Mouse (Mus musculus): ENCODE measurements around the gene Ifitm6.
"Not testable (repeated sequence)": the region's sequence is repeated elsewhere in the genome, so short reads cannot be mapped to it uniquely, and the experiment has no call there.

The Ifitm6 gene

DNA sequence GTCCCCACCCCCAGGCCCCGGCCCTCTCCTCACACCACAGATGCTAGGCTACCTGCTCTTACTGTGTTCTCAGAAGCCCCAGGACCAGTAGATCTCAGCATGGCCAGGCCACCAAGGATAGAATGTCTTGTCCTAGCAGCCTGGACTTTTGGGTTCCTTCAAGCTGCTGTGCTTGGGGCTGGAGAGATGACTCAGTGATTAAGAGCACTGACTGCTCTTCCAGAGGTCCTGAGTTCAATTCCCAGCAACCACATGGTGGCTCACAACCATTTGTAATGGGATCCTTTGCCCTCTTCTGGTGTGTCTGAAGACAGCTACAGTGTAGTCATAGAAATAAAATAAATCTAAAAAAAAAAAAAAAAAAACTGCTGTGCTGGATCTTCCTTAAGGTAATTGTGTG is at the start of gene Ifitm6:
Gene Ifitm6, minus strand, starts transcription at position 101 of the 400 bp plus-strand sequence.
- not testable (repeated sequence) for DNase-seq (ENCODE audit: low spot score in 2 of 2)

DNA sequence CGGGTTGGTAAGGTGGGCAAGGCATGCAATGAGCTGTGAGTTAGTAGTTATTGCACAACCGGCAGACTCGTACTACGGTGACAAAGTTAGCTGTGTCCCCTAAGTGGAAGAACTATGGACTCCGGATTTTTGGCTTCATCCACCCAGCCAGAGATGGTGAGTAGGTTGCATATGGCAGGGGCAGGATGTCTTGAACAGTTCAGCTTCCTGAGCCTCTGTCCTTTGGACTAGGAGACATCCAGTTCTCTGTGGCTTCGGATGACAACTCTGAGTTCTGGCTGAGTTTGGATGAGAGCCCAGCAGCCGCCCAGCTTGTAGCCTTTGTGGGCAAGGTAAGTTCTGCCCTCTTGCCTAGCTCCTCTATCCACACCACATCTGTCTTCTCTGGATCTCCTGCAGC is 46.9 kb upstream of the Ifitm6 start:
- no peak for DNase-seq (ENCODE audit: low spot score in 2 of 2)

DNA sequence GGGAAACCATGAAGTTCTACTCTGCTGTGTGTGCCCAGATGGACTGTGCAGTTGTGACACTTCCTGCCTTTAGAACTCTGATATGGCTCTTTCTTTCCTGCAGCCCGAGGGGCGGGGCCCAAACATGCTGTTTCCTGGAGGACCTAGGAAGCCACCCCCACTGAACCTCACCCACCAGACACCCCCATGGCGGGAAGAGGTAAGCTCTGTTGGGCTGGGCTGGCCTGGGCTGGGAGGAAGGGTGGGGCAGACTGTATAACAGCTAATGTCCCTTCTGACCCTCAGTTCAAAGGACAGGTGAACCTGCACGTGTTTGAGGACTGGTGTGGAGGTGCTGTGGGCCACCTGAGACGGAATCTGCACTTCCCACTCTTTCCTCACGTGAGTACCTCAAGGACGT is 46.5 kb upstream of the Ifitm6 start:
- DNase-seq (ENCODE audit: low spot score in 2 of 2), result no peak

DNA sequence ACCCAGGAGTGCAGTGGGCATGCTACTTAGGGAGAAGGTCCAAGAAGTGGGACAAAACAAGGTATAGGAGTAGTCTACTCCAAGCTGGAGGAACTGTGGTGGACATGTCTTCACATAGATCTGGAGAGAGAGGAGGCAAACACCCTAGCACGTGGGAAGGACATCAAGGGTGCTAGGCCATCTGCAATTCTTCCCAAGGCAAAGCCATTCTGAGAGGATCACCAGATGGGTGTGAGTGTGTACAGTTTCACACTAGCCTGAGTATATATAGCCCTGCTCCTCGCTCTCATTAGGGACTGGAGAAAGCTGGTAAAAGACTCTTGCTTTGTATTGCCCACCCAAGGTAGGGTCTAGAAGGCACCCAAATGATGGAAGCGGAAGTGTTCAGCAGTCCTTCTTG is 45.6 kb upstream of the Ifitm6 start:
- DNase-seq (ENCODE audit: low spot score in 2 of 2), result no peak

DNA sequence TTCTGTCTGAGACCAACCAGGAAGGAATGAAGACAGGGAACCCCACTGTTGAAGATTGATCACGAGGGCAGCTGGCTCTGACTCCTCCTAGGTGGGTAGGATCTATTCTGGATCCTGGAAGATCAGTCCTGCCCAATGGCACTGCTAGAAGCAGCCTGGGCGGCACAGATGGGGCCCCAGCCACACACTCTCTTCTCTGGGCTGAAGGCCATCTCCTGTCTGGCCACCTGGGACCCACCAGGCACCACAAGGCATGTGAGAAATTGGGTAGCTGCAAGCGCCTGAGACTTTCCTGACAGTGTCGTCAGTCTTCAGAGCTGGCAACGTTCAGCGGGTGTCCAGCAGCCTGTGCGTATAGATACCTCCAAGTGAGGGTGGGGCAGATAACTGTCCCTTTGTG is 44.8 kb upstream of the Ifitm6 start:
- DNase-seq (ENCODE audit: low spot score in 2 of 2), result no peak

DNA sequence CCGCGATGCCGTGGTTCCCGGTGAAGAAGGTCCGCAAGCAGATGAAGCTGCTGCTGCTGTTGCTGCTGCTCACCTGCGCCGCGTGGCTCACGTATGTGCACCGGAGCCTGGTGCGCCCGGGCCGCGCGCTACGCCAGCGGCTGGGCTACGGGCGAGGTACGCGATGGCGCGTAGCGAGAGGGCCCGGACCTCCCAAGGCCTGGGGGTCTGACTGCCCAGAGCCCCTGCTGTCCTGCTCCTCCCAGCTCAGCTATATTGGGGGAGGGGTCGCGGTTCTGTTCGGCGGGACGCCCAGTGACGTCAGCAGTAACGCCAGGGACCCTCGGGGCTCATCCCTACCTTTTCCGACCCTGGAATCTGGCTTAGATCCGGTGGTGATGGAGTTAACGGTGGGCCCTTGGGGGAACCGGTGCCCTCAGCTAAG is 43.6 kb upstream of the Ifitm6 start:
- DNase-seq (ENCODE audit: low spot score in 2 of 2), result no peak

DNA sequence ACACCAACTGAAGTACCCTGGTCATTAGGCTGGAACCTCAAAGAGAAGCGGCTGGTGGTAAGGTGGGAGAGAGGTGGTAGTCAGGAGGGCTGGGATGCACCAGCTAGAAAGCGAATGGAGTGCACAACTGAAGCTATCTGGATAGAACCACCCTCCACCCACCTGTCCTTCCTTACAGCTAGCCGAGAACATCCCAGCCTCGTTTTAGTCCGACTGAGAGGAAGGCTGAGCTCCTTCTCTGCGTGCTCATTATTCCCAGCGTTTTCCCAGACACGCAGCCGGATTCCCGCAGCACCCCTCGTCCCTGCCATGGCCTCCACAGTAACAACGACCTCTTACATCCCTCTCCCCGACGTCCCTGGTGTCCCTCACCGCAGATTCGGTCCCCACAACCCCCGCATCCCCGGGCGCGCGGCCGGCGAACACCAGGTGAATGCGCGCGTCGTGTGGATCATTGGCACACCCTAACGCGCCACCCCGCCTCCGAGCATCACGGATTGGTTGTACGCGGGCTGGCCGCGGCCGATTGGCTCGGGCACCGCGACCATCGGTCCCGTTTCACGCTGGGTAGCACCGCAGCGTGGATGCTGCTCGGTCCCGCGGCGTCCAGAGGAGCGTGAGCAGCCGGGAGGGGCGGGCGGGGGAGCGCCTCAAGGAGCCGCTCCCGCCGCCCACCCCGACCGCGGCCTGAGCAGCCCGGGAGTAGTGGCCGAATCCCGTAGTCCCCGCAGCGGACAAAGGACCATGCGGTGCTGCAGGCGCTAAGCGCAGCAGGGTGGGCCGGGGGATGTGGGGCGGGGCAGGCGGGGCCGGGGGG is 42.9 kb upstream of the Ifitm6 start, which contains the start of gene B4galnt4:
Gene B4galnt4, plus strand, starts transcription at position 679 of the 817 bp plus-strand sequence.
- peak; percentile 93 to 95 for DNase-seq (ENCODE audit: low spot score in 2 of 2)

DNA sequence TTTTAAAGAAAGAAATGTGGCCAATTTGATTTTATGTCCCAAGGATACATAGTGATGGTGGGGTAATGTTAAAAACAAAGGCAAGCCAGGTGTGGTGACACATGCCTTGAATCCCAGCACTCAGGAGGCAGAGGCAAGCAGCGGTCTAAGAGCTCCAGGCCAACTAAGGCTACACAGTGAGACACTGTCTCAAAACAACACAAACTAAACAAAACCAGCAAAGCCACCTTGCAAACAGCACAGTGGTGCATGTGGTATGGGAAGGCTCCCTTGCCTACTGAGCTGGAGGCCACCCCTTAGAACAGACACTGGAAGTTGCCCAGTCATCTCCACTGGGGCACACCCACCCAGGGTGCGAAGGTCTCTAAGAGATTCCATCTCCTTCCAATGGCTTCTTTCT is 42.2 kb upstream of the Ifitm6 start:
- no peak for DNase-seq (ENCODE audit: low spot score in 2 of 2)

DNA sequence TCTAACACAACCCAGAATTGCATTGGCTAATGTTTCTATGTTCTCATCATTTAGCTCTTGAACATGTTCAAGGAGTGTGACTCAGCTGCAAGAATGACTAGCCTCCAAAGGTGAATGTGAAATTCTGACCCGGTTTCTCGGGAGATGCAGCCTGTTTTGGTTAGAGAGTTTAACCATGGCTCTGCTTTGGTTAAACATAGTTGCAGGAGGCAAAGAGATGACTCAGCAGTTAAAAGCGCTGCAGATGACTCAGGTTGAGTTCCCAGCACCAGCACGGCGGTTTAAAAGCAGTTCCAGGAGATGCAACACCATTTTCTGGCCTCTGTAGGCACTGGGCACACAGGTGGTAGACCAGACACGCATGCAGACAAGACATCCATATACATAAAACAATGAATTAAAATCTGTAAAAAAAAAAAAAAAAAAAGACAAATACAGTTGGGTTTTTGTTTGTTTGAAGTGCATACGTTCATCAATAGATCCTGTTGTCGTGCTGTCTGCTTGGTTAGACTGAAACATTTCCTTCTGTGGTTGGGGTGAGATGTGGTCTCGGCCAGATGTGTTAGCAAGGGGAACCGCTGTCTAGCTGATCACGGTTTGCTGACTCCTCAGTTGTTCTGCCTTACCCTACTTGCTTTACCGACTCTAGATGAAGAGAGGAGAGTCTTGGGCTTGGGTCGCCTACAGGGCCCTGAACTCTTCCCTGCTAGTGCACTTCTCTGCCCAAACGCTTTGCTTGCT is 41.0 kb upstream of the Ifitm6 start:
- no peak for DNase-seq (ENCODE audit: low spot score in 2 of 2)

DNA sequence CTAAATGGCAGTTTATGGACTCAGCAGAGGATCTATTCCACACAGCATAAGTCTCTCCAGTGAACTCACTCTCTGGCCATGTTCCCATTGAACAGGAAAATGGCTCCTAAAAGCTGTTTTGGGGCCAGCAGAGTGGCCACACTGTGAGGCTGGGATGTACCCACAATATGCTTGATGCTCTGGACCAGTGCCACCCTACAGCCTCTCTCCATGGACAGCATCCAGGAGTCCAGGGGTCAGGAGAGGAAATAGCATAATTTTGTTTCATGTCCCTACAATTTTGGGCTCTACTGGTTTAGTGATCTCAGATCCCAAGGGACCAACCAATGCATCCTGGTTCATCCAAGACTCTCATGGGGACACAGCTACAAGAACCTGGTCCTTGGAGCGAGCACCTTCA is 39.8 kb upstream of the Ifitm6 start:
- no peak for DNase-seq (ENCODE audit: low spot score in 2 of 2)

DNA sequence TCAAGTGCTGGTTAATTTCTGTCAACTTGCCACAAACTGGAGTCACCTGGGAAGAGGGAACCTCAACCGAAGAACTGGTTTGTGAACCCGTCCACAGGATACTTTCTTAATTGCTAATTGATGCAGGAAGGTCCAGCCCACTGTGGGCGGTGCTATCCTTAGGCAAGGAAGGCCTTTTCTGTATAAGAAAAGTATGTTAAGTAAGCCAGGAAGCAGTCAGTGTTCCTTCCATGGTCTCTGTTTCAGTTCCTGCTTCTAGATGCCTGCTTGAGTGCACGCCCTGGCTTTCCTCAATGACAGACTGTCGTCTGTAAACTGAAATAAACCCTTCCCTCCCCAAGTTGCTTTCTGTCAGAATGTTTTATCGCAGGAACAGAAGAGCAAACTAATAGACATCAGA is 39.3 kb upstream of the Ifitm6 start:
- DNase-seq (ENCODE audit: low spot score in 2 of 2), result no peak

DNA sequence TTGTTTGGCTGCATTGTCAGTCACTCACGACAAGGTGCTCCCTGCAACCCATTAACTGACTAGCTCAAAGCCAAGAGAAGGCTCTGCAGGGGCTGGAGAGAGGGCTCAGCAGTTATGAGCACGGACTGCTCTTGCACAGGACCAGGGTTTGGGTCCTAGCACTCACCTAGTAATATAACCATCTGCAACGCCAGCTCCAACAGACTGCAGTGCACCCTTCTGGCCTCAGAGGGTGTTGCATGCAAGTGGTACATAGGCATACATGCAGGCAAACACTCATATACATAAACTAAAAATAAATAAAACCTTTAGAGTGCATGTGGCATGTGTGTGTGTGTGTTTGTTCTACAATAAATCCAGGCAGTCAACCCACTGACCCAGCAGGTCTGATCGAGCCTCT is 38.1 kb upstream of the Ifitm6 start:
- DNase-seq (ENCODE audit: low spot score in 2 of 2), result no peak

DNA sequence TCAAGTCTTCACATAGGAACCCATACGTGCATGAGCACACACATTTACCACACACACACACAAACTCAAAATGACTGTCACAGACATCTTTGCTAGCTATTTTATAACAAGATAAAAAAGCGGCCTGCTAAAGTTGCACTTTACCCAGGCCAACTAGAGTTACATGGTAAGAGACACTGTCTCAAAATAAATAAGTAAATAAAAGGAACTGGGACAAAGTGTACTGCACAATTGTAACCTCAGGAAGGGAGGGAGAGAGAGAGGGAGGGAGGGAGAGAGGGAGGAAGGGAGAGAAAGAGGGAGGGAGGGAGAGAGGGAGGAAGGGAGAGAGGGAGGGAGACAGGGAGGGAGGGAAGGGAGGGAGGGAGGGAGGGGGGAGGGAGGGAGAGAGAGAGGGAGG is 34.7 kb upstream of the Ifitm6 start:
- no peak for DNase-seq (ENCODE audit: low spot score in 2 of 2)

DNA sequence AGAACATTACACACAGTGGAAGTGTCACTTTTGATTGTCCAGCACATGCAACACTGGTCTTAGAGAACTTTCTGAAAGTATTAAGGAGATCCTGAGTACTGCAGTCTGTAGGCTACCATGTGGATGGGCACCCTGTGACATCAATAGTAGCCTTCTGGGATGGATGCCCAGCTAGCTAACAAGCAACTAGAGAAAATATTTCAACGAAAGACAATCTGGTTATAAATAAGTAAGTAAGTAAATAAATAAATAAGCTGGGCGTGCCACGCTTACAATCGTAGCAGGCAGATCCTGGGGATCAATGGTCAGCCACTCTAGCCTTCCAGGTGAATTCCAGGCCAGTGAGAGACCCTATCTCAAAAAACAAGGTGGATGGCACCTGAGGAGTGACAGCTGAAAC is 34.3 kb upstream of the Ifitm6 start:
- DNase-seq (ENCODE audit: low spot score in 2 of 2), result no peak

DNA sequence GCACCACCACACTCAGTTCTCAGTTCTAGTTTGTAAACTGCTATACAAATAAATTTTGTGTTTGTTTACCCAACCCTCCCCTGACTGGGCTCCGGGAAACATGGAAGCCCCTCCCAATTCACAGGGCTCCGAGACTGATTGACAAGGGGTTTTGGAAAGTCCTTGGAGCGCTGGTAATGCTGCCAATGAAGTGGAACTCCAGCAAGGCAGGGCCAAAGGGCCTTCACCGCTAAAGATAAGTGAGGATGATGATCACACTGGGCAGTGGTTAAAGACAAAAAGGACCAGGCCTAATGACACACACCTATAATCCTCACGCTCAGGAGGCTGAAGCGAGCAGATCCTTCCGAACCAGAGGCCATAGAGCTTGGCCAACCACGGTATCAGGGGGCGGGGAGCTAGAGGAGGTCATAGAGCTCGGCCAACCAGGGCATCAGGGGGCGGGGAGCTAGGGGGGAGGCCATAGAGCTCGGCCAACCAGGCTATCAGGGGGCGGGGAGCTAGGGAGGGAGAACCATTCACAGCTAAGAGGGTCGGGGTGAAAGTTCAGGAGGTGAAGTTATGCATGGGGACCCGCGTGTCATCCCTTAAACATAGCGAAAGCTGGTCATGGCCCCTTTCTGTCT is 33.4 kb upstream of the Ifitm6 start:
- no peak for DNase-seq (ENCODE audit: low spot score in 2 of 2)

DNA sequence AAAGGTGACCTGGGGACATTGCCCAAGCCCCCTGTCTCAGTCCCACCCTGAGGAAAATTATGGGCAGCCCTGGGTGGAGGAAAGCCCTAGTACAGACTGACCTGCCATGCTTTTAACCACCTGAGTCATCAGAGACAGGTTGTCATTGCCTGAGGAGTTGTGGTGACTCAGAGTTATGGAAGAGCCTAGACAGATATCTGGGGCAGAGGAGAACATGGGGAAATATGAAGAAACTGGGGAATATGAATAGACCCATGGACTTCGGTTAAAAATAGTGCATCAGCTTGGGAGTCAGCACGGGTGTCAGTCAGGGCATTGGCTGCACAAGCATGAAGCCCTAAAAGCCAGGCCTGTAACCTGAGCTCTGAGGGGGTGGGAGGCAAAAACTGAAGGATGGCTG is 31.6 kb upstream of the Ifitm6 start:
- DNase-seq (ENCODE audit: low spot score in 2 of 2), result no peak

DNA sequence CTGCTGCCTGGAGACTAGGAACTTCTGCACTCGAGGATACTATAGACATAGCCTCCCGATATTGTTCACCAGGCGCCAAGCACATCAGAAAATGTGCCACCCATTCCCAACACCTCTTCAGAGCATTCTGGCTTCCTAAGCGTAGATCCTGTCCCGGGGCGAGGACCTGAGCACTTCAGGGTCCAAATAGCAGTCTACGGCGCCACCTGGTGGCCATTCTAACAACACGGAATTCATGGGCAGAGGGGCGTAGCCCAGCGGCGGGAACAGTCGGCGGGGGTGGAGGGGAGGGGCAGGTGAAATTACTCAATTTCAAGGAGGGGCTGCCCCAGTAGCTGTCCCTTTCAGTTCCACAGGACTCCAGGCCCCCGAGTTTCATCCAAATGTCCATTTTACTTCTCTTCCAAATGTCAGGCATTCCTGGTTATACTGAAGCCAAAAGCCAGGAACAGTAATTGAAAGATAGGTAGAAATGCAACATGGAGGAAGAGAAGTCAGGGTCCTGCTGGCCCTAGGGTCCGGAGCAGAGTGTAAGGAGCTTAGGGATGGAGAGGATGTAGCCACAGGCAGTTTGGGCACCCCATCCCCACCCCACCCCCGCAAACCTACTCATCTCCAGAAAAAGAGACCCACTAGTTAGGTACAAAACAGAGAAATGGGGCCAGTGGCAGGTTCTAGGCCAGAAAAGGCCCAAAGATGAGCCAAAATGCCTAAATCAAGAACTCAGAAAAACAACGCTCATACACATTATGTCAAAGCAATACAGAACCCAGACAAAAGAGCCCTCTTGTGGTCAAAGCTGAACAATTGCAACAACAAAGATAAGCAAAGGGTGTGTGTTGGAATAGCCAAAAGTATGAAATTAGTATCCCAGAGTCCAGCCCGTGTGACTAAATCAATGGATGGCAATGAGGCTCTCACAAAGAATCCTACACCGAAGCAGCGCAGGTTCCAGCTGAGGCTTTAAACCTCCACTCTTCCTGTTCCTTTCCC is 30.8 kb upstream of the Ifitm6 start:
- peak; percentile 78 to 79 for DNase-seq (ENCODE audit: low spot score in 2 of 2)

DNA sequence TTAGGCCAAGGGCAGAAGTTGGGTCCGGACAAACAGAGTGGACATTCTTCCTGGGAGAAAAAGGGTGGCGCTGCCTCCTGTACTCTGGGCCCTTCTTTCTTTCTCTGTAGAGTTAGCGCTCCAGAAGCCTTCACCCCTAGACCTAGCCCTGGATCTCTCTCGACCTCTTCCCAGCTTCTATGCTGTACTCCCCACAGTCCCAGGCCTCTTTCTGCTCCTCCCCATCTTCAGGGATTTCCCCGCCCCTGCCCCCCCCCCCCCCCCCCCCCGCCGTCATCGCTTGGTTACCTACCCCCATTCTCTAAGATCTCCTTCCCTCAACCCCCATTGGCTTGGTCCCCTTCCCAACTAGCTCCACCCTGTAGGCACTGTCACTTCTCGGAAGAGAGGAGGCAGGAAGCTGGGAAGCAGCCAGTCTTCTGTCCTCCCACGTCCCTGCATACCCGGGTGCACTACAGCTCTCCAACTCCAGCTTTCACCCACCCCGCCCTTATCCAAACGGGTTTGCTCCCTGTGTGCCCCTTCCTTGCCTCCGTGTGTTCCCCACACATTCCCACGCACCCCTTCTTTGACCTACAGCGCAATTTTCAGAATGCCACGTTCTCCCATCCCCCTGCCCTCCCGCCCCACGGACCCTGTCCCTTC is 30.0 kb upstream of the Ifitm6 start:
- peak; percentile 68 to 74 for DNase-seq (ENCODE audit: low spot score in 2 of 2)

DNA sequence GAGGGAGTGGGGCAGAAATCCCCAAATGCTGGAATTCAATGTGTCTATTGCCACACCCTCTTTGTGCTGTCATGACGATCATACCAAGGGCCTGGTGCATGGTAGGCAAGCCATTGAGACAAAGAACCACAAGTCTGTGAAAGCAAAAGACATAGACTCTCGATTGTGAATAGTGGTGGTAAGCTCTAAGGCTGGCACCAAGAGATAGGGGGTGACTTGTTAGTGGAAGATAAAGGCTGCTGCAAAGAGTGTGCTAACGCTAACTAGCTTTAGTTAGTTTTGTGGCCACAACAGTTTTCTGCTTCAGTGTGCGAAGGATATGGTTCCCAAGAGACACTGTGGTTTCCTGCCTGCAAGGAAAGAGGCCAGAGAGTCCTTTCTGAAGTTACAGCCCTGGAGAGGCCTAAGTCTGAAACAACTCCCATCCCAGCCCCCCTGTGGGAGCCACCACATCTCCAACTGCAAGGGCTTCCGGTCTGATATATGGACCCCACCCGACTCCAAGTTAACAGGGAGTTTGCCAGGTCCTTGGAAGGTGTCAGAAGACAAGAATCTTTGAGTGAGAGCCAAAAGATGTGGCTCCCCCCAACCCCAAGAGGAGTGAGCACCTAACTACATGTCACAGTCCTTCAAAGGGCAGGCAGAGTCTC is 29.3 kb upstream of the Ifitm6 start:
- no peak for DNase-seq (ENCODE audit: low spot score in 2 of 2)

DNA sequence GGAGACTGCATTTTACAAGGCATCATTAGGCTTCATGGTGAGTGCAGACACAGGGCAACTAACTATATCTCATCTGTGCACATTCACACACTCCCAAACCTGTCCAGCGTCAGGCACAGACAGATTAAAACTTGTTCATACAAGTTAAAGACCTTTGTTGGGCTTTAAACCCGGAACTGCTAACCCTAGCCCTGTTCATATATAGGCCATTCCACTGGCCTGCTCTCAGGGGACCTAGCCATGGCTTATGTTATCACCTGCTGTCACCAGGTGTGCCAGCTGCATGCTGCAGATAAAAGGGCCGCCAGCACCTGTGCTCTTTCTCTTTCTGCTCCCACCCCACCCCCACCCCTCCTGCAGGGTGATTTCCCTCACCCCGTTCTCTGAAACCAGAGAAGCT is 24.8 kb upstream of the Ifitm6 start:
- DNase-seq (ENCODE audit: low spot score in 2 of 2), result no peak
